Mouse (Mus musculus) stomach, postnatal 0 days (tissue): ENCODE results near the gene Syt11. TPM values are rescaled to one million over a fixed set of nuclear protein-coding genes. Genes with fewer than 3 reads are reported as not detected.
"Not testable (repeated sequence)": the region's sequence is repeated elsewhere in the genome, so short reads cannot be mapped to it uniquely, and the experiment has no call there.

Experiments used
- ATAC-seq: fragments of 200-750 bp; cut with Nextera tagmentation; 2 replicates; pipeline ENCODE4 v1.8.0; 2017; ENCODE audit not compliant: low FRiP score, low TSS enrichment
- DNase-seq: peaks from one replicate; pipeline ENCODE4 v3.0.0-alpha.2; 2016; ENCODE audit warnings: low spot score
- H3K27ac ChIP-seq: fragments of 300-500 bp; sonication (generic); replicated peaks from 2 replicates; pipeline ENCODE4 v1.5.1; 2014; ENCODE audit warnings: mild to moderate bottlenecking, control low read depth
- H3K27me3 ChIP-seq: fragments of 300-500 bp; sonication (generic); 2 replicates; pipeline ENCODE4 v1.6.1; 2014; ENCODE audit warnings: low read length; ENCODE audit not compliant: control insufficient read depth, insufficient read depth
- H3K36me3 ChIP-seq: fragments of 300-500 bp; sonication (generic); 2 replicates; pipeline ENCODE4 v1.6.1; 2014; ENCODE audit warnings: low read length, mixed read lengths; ENCODE audit not compliant: control insufficient read depth, insufficient read depth
- H3K4me1 ChIP-seq: fragments of 300-500 bp; sonication (generic); replicated peaks from 2 replicates; pipeline ENCODE4 v1.6.1; 2014; ENCODE audit warnings: antibody characterized with exemption; ENCODE audit not compliant: control insufficient read depth, insufficient read depth
- H3K4me2 ChIP-seq: fragments of 300-500 bp; sonication (generic); replicated peaks from 2 replicates; pipeline ENCODE4 v1.6.1; 2014; ENCODE audit warnings: low read depth, mild to moderate bottlenecking, control low read depth, moderate library complexity
- H3K4me3 ChIP-seq: fragments of 300-500 bp; sonication (generic); 2 replicates; pipeline ENCODE4 v1.5.1; 2014; ENCODE audit warnings: low read depth, low read length, control low read depth
- H3K9ac ChIP-seq: fragments of 300-500 bp; sonication (generic); 2 replicates; pipeline ENCODE4 v1.6.1; 2014; ENCODE audit warnings: mild to moderate bottlenecking, low read length, control low read depth, mixed read lengths
- H3K9me3 ChIP-seq: fragments of 300-500 bp; sonication (generic); 2 replicates; pipeline ENCODE4 v1.6.1; 2016; ENCODE audit warnings: low read length; ENCODE audit not compliant: control insufficient read depth
- CTCF ChIP-seq: IDR thresholded peaks from 2 replicates; pipeline ENCODE4 v1.5.1; 2016; ENCODE audit warnings: antibody characterized with exemption, low read depth, mild to moderate bottlenecking, moderate library complexity
- EP300 ChIP-seq: optimal IDR thresholded peaks from 2 replicates; pipeline ENCODE3; 2016; ENCODE audit warnings: antibody characterized with exemption
- WGBS: fragments of 180-500 bp; shearing (Covaris S2); extraction: QIAGEN DNeasy Blood & Tissue Kit; methylation state at CpG from one replicate; pipeline ENCODE4 v1.1.7; 2014; 5-methylcytosine and 5-hydroxymethylcytosine counted together
- polyA plus RNA-seq: library from polyadenylated mRNA; unstranded; fragments of >200 nt; fragmentation: Nextera tagmentation; extraction: Ambion mirVana; gene quantifications from 2 replicates; pipeline ENCODE4 v1.2.1, GENCODE M21; 2015

Syt11 gene
- 9.6 and 10.1 TPM in 2 replicates for polyA plus RNA-seq

- 5% methylated on average over 29 of the region's 51 CpGs for WGBS
- H3K27me3 ChIP-seq, H3K9ac ChIP-seq, H3K9me3 ChIP-seq, H3K4me1 ChIP-seq, H3K36me3 ChIP-seq, H3K27ac ChIP-seq: not testable (repeated sequence)
- ATAC-seq = peak; percentile 79
- DNase-seq = peak; percentile 34
- Histone ChIP-seq H3K4me2 (peak within 1 kb of the TSS; percentile 32; the same call in 1 of the 2 replicates), H3K4me3 (peak within 1 kb of the TSS; percentile 34)
Observed at GRCm38 (mm10) chr3:88774939-88775841, at the start of gene Syt11. Syt11 (minus strand) TSS chr3:88775164.

- ATAC-seq = no peak
- H3K9me3 ChIP-seq = no peaks in the 10 kb centered on the region
- no peak overlapping the region for H3K4me3 ChIP-seq
- TF ChIP-seq EP300 = no peak
- no peak for TF ChIP-seq CTCF
- no peak overlapping the region for H3K27ac ChIP-seq
- no peaks in the 10 kb centered on the region for H3K27me3 ChIP-seq
- no peaks in the 10 kb centered on the region for H3K36me3 ChIP-seq
- no peak for DNase-seq
- H3K4me2 ChIP-seq = no peak overlapping the region
- no peak overlapping the region for H3K9ac ChIP-seq
- H3K4me1 ChIP-seq = no peaks in the 10 kb centered on the region
- 92% methylated on average over 5 of the region's 5 CpGs for WGBS
Observed at GRCm38 (mm10) chr3:88803910-88804540, 29.1 kb upstream of the Syt11 start.

DNA sequence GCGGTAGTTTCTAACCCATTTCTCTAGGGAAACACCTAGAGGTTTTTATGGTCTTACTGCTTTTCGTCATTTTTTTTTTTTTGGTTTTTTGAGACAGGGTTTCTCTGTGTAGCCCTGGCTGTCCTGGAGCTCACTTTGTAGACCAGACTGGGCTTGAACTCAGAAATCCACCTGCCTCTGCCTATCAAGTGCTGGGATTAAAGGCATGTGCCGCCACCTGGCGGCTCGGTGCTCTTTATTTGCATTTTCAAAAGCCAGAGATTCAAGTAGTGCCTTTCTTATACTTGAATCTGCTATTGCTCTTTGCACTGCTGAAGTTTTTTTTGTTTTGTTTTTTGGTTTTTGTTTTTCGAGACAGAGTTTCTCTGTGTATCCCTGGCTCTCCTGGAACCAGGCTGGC lies 22.5 kb upstream of the Syt11 start:
- not testable (repeated sequence) for H3K27me3 ChIP-seq, H3K27ac ChIP-seq, H3K9ac ChIP-seq, H3K9me3 ChIP-seq, DNase-seq, H3K4me2 ChIP-seq, H3K4me1 ChIP-seq, H3K4me3 ChIP-seq, H3K36me3 ChIP-seq, ATAC-seq
- 90% methylated on average over 6 of the region's 6 CpGs for WGBS

DNA sequence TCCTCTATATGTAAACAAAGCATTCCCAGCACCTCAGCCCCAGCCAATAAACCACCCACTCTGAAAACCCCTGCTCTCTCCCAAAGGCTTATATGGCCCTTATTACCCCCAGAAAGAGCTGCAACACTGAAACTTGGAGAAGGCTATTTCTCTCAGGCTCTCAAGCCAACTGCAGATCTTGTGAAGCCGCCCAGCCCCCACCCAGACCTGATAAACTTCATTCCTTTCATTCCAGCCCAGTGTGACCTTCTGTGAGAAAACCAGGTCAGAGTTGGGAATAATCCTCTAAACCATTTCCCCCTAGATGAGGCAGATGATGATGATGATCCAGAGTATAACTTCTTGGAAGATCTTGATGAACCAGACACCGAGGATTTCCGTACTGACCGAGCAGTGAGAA lies 13.1 kb upstream of the Syt11 start:
- no CpG with 5 or more reads among the region's 4 CpGs for WGBS

DNA sequence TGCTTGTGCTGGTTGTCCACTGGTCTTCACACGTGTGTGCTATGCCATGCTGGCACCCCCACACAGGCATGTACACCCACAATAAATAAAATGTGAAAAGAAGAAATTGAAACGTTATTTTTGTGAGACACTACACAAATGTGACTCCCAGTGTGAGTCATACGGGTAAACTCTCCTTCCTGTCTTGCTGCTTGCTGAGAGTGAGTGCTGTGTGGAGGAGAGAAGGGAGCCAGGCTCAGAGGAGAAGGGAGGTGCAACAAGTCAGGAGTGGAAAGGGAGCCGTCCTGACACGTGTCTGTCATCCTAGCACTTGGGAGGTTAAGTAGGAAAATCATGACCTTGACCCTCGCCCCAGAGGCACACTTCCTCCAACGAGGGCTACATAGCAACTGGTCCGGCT lies 11.8 kb upstream of the Syt11 start:
- H3K36me3 ChIP-seq, H3K27ac ChIP-seq, H3K4me1 ChIP-seq, H3K4me2 ChIP-seq, H3K4me3 ChIP-seq, H3K27me3 ChIP-seq, H3K9me3 ChIP-seq, DNase-seq, H3K9ac ChIP-seq: not testable (repeated sequence)
- ATAC-seq = peak; percentile 59
- no CpG with 5 or more reads among the region's 8 CpGs for WGBS

More for the DNA sequence above, 13.1 kb upstream of the Syt11 start:
- H3K27ac ChIP-seq, H3K4me3 ChIP-seq, H3K4me2 ChIP-seq, H3K27me3 ChIP-seq, H3K4me1 ChIP-seq, H3K36me3 ChIP-seq, ATAC-seq, H3K9ac ChIP-seq, DNase-seq, H3K9me3 ChIP-seq: not testable (repeated sequence)

DNA sequence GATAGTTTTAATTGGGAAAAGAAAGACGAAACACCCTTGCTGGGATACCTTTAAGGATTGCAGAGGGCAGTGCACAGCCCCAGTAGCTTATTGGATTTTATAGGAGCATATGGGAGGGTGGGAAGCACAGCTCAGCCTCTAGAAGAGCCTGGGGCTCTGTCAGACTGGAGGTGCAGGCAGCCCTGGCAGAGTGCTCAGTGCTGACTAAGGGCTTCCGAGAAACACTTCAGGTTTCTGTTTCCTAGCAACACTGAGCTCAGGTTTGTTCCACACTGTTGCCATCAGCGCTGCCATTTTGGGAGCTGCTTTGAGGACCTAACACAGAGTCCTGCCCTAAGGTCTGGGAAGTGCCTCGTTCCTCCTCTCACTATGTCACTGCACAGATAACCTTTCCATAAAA lies 11.4 kb upstream of the Syt11 start:
- ATAC-seq = peak; percentile 40; the same call in 1 of the 2 replicates
- DNase-seq, H3K9me3 ChIP-seq, H3K36me3 ChIP-seq, H3K27ac ChIP-seq, H3K4me1 ChIP-seq, H3K4me2 ChIP-seq, H3K27me3 ChIP-seq, H3K9ac ChIP-seq, H3K4me3 ChIP-seq: not testable (repeated sequence)
- WGBS = 82% methylated on average over 1 of the region's 4 CpGs
